Mouse (Mus musculus): ENCODE results near the gene Ist1.
A peak's percentile ranks its signal among the peaks of the same experiment; 100 is the strongest.

Ist1 gene

DNA sequence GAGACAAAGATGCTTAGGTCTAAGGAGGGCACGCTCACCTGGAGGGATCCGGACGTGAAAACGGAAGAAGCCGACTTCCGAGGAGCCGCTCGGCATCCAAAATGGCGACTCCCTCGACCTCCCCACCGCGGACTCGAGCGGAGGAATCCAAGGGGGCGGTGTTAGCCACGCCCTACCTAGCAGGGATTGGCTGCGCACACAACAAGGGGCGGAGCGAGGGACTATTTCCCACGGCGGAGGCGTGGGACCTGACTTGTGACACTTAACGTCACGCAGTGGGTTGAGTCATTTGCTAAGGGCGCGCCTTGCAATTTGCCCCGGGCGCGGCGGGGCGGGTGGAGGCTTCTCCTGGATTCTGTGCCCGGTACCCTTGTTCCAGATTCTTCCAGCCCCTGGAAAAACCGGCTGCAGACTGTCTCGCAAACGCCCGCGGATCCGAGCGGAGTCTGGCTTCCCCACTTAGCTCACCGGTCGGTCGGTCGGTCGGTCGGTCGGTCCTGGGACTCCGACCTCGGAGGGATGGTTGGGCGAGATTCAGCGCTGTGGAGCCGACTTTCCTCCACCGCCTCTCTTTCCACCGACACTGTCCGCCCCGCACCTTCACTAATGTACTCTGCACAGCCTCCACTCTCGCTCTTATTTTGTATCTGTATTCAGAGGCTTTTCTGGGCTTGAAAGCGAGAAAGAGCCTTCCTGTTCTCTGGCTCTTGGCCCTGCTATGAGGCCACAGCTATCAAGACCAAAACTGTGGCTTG lies at the start of gene Ist1:
TSS of gene Ist1 (minus strand) at position 115 of the 755 bp plus-strand sequence.
- peak; percentile 97 to 98 for DNase-seq

DNA sequence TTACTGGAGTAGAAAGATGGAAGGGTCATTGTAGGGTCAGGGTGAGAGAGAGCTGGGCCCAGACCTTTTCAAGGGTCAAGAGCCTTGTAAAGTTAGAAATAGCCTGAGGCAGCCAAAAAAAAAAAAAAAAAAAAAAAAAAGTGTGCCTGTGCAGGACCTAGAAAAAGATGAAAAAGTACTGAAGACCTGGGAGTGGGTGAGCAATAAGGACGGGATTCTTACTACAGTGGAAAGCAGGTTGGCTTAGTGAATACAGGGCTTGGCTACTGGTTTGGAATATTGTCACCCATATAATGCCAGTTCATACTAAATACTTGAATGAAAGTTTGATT lies 45.0 kb upstream of the Ist1 start:
- DNase-seq, result no peak

DNA sequence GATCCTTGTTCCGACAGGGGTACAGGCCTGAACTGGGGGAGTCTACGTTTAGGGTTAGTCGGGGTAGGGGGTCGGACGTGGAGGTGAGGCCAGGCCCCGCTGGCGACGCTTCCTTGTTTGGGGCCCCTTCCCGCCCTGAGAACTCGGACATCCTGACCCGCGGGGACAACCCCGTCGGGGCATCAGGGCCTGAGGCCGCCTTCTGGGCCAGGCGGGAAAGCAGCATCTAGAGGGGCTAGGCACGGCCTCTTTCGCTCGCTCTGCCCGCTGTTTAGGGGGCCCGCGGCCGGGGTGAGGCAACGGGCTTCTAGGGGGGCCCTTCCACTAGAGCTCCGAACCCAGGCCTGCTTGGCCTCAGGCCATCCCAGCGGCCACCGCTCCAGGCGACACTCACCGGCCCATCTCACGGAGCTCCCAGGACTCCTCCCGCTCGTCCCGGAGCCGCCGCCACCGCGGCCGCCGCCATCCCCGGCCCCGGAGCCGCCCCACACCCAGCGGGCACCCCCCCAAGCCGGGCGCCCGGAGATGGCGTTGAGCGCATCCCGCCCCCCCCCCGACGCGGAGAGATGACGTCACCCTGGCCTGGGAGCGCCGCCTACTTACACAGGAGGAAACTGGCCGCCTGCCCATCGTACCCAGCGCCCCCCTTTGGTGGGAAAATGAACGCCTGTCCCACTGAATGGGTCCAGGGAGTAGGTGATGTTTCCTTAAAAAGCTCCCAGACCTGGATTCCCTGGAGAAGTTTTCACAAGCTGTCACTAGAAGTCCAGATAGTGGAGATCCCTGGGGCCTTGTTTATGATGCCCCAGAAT lies 44.4 kb upstream of the Ist1 start, which contains the start of gene Atxn1l:
TSS of gene Atxn1l (minus strand) at position 503 of the 812 bp plus-strand sequence.
- DNase-seq, result peak; percentile 72 to 80

DNA sequence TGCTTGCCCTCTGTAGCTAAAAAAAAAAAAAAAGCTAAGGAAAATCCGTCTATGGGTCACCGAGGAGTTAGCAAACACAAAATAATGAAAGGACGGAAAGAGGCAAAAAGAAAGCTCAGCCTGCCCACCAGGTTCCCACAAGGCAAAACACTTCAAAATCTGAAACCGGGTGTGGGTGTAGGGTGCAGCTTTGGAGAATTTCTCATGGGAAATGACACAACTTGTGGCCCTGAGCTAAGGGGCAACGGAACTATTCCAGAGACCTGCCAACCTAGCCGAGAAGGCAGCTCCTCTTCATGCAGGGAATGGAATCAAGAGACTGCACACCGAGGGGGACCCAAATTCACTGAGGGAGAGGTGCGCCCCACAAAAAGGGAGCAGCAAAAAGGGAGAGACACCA lies 43.8 kb upstream of the Ist1 start:
- no peak for DNase-seq

DNA sequence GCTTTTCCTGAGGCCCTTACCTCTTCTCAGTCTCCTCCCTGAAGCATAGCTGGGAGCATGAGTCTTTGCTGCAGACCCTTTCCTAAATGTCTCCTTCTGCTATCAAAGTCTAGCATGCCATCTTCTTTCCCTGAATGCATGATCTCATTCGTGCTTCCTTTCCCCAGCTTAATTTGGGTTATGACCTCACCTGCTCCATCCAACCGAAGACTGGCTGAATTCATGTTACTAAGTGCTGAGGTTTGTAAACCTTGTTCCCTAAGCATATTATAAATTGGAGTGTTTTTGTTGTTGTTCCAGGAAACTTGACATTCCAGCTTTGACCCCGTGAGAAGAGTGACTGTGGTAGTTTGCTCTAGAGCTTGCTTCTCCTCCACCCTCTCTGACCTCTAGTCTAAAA lies 41.0 kb upstream of the Ist1 start:
- DNase-seq, result no peak

DNA sequence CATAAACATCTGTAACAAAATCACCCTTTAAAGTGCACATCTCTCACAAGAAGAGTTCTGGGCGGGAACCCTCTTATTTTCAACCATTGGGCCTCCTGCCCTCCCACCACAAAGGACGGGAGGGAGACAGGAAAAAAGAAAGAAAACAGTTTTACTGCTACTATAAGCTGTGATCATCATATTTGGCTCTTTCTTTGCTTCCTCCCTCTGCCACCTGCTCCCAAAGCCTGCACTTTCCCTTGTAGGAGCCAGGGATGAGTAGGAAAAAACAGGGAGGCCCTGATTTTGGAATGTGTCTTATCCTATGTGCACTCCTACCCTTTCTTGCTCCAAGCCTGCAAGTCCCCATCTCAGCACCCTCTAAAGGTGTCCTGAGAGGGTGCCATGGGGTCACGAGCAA lies 38.0 kb upstream of the Ist1 start:
- DNase-seq, result no peak

DNA sequence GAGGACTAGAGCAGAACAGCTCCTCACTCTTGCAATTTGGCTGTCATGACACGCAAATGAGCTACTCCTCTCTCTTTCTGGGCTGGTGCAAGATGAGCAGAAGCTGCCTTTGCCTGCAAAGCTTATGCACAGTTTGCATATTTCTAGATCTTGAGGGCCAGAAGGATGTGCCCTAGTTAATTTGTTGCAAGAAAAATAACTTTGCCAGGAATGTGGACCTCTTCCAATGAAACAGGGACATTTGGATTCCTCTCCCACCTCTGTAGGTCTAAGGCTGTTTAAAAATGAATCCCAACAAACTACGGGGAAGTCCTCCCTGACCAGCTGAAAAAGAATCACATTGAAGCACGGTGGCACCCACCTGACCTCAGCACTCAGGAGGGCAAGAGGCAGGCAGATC lies 32.0 kb upstream of the Ist1 start:
- DNase-seq, result no peak

DNA sequence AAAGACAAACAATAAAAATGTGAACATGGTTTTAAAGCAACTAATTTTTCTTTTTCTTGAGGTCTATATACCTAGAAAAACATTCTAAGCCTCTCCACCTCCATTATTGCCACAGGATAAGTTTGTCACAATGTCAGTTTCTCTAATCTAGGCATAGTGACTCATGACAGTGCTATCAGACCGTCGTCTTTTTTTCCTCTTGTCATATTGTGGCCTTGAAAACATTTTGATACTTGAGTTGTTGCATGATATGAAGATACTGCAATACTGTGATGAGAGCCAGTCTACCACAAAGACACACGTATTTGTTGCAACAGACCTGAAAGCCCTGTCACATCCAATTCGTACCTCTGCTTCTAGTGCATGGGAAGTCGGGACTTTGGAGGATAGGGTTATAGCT lies 21.9 kb upstream of the Ist1 start:
- no peak for DNase-seq

DNA sequence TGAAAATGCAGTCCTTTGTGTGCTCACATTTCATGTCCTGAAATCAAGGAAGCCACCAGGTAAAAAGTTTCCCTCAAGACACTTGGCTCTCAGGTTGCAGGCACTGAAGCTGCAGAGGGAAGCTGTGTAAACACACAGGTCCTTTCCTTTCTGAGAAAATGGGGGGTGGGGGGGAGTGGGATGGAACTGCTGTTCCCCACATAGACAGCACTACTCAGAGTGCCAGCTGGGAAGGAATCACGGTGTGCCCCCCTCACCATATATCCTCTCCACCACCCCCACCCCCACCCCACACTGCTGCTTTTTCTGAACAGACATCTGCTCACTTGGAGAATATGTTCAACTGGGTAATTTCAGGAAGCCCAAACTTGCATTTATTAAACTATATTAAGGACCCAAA lies 19.5 kb upstream of the Ist1 start:
- DNase-seq, result no peak

DNA sequence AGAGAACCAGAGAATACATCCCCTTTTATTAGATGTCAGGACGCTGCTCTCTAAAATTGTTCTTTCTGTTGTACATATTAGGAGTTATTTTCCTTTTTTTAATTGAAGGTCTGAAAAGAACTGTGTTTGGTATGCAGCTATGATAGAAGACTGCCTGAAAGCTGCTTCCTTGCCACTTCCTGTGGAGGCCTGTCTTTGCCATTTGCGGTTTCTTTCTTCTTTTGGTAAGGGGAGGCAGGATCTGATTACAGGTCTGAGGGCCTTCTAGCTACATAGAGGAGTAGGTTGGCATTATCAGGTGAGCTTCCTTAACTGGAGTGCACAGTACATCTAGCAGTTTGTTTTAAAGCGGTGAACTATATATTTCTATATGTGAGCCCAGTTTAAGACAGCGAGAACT lies 14.9 kb upstream of the Ist1 start:
- DNase-seq, result no peak

DNA sequence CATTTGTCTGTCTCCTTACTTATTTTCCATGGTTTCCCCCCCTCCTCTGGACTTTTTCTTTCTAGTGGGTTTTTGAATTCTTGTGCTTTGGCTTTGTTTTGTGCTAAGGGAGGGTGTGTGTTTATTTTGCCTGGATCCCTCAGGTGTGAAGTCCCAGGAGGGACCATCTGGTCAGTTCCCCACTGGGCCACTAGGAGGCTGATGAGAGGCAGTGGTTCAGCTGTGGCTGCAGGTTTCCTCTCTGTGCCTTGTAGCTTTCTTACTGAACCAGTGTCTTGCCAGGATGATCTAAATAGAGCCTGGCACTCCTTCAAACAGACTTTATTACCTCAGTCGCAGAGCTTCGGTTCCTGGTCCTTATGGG lies 13.8 kb upstream of the Ist1 start:
- peak; percentile 75 to 85 for DNase-seq

DNA sequence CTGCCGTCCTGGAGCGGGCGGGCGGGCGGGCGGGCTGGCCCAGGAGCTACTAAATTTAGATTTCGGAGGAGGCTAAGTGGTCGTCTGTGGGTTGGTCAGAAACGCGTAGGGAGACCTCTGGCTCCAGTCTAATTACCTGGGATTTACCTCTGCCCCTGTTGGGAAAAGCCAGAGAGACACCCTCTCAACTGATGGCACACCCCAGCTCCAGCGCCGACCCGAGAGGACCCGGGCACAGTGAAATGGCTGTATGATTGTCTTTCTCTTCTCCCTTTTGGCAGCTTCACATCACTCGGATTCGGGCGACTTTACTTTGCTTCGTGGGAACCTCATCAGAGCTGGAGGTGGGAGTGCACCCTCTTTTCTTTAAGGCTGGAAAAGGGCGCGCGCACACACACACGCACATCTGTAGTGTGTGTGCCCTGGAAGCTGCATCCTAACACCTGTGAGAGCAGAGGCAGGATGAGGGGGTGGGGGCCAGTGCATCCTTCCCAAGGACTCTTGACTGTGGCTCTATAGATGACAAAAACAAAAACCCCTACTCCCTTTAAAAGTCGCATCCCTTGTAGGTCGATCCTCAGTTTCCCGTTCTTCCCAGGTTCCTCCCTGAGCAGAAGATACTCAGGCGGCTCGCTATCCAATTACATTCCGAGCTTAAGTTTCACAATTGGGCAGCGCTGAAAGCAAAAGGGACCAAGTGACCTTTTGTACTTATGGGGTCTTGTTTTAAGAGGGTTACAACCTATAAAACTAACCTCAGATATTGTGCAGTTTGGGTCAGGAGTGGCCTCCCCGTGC lies 13.2 kb upstream of the Ist1 start:
- peak in 1 of 2 experiments; percentile 25 for DNase-seq

DNA sequence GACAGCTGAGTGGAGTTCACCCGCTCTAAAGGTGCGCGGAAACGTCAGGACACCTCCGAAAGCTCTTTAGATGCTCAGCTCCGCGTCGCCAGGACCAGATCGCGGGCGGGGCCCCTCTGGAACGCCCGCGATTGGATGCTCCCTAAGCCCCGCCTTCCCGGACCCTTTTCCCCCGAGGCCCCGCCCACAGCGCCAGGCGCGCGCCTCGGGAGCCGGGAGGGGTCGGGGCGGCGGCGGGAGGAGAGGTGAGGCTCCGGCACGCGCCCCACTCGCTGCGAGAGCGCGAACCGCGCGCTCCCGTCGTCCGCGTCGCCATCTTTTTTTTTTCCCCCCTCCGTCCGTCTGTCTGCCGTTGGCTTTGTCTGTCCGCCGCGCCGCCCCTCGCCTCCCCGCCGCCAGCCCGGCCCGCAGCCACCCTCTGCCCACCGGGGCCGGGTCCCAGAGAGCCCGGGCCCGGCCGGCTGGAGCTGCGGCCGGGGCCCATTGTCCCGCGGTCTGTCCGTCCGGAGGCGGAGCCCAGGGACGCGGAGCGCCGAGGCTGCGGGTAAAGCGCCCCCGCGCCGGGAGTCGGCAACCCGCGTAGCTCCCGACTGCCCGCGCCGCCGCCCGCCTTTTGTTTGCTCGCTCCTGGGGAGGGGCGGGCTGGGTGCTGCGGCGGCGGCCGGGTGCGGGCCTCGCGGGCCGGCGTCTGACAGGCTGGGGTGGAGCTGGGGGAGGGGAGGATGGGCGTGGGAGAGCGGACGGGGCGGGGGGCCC lies 12.4 kb upstream of the Ist1 start, which contains the start of gene Zfp821:
TSS of gene Zfp821 (plus strand) at position 227 of the 756 bp plus-strand sequence.
- DNase-seq, result peak; percentile 90 to 94

DNA sequence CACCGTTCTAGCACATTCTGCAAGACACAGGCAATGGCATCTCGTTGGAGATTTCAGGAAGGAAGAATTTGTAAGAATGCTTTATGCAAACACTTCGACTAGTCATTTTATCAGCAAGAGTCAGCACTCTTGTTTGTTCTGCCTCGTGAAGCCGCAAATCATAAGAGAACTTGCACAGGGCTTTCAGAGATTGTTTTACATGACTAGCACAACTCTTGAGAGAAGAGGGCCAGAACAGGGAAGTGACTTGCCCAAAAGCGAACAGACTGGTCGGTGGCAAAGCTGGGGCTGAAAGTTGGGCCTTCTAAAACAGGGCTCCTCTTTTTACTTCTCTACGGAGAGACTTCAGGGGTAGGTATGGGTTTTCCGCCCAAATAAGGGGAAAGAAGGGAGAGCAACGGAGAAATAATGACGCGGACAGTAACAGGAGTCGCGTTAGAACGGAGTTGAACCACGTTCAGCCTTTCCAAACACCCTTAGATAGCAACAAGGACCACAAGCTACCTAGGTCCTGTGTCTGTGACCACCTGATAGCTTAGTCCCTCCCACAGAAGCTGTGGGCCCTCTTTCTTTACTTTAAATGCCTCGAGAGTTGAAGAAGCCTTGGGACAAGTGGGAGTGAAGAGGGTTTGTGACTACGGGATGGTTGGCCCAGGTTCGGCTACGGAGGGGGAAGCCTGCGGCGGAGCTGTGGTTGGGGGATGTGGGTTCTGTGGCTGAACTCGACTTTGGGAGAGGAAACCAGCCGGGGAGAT lies 11.7 kb upstream of the Ist1 start:
- DNase-seq, result peak in 1 of 2 experiments; percentile 21

DNA sequence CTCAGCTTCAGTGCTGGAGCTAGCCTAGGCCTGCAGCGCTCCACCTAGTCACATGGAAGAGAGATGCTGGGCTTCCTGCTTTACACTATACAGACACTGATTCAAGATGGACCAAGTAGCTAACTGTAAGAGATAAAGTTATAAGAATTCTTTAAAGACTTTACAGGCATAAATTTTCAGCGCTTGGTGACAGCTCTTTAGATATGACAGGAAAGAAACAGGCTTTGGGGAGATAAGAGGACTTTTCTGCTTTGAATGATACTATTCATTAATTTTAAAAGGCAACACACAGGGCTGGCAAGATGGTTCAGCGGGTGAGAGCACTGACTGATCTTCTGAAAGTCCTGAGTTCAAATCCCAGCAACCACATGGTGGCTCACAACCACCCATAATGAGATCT lies 5.4 kb upstream of the Ist1 start:
- no peak for DNase-seq

DNA sequence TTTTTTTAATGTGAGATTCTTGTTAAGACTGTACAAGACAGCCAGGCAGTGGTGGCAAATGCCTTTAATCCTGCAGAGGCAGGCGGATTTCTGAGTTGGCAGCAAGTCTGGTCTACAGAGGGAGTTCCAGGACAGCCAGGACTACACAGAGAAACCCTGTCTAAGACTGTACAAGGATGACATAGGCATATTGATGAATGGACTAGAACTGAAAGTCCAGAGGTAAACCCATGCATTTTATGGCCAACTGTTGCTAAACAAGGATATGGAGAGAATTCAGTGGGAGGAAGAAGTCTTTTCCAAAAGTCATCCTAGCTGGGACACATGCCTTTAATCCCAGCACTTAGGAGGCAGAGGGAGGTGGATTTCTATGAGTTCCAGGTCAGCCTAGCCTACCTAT lies 4.7 kb upstream of the Ist1 start:
- DNase-seq, result no peak

DNA sequence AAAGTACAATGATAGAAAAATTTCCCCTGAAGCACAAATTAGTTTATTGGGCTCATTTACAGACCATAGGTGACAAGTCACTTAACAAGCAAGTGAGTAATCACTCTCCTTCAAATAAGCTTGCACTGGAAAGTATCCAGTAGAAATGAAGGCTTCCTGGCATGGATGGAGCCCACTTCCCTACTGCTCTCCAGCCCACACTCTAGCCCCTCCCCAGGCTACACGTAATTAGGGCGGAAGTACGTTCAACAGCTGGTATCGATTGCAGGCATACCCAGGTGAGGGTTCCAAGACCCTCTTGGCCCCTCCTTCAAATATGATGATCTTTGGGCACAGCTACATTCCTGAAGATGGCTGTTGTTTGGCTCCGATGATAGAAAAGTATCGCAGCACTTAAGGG lies 1.1 kb upstream of the Ist1 start:
- DNase-seq, result no peak

DNA sequence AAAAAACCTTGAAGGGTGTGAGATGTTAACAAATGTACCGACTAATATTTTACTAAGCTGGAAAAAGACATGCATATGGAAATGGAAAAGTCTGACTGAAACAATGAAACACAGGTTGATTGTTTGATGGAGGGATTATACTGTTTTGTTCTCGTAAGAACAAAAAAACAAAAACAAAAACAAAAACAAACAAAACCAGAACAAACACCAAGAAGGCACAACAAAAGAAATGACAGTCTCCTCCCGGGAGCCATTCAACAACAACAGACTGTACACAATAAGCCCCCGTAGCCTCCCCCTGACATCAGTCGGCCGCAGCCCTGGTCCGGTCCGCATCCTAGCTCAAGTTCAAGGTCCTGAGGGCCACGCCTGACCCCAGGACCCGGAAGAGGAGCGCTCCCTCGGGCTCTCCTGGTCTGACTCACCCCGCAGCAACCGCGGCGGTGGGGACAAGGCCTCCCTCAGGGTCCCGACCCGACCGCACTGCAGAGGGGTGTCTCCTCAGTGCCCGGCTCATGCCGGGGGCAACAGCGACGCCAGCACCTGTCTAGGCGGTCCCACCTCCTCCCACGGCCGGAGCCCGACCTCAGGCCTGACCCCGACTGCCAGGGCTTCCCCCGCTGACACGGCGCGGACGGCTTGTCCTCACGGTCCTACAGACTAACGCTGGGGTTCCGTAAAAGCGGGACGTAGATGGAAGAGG lies 466 bp downstream of the Ist1 start:
- DNase-seq, result no peak

DNA sequence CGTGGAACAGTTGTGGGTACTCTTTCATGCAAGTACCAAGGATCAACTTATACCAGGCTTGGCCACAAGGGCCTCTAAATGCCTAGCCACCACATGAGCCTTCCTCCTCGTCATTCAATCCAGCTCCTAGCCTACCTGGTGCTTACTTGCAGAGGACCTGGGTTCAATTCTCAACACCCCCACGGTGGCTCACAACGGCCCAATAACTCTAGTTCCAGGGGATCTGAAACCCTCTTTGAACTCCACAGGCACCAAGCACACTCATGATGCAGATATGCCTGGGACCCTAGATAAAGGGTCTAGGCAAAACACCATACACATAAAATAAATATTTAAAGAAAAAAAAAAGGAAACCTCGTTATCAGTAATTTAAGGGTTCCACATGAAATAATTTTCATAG lies 1.3 kb downstream of the Ist1 start:
- peak in 1 of 2 experiments; percentile 21 for DNase-seq

DNA sequence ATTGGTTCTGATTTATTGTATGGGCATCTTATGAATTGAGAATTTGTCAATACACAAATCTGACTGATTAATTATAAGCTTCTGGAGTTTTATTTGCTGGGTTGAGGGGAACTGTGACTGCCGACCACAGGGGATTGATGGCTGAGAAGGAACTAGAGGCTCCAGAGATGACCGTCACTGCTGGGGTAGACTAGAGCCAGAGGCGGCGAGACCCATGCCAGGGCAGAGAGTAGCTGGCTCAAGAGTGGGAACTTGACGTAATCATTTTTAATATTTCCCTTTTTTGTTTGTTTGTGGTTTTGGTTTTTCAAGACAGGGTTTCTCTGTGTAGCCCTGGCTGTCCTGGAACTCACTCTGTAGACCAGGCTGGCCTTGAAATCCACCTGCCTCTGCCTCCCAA lies 5.8 kb downstream of the Ist1 start:
- no peak for DNase-seq

DNA sequence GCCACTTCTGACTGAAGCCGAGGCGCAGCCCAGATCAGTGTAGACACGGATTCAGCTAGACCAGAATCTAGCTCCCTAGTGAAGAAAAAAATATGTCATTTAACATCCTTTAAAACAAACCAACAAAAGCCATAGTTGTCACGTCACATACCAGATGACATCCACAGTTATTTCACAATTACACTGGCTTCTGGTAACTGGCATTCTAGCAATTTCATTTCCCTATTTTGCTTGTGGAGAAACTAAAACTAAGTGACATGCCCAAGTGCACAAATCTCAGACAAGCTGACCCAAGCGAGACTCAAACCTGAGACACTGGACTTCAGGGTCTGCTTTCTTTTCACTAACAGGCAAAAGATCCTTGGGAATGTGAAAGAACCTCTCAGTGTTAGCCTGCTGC lies 10.9 kb downstream of the Ist1 start:
- no peak for DNase-seq
